Mouse (Mus musculus) bone marrow macrophage, adult 2 months (primary cell): ENCODE data around the gene Jarid2.

Experiments used
- CTCF ChIP-seq: IDR thresholded peaks from 2 replicates; pipeline ENCODE4 v1.5.1; 2012; ENCODE audit warnings: low read depth, mild to moderate bottlenecking, low read length, moderate library complexity
- POLR2A ChIP-seq: IDR thresholded peaks from 2 replicates; pipeline ENCODE4 v1.6.1; 2012; ENCODE audit warnings: mild to moderate bottlenecking, low read depth, low read length, borderline replicate concordance

GRCm38 (mm10) chr13:44921095-44921494 is 191.8 kb downstream of the Jarid2 start:
- TF ChIP-seq CTCF = no peak
- TF ChIP-seq POLR2A = no peak
